Mouse (Mus musculus) embryonic fibroblast, embryonic 13.5 days (primary cell): ENCODE data around the gene Ano8. TPM values are rescaled to one million over a fixed set of nuclear protein-coding genes. Genes with fewer than 3 reads are reported as not detected.
A peak's percentile ranks its signal among the peaks of the same experiment; 100 is the strongest.

Experiments
- H3K27ac ChIP-seq: 2 replicates; pipeline ENCODE4 v1.5.1; 2012; ENCODE audit warnings: low read length, control low read depth, inconsistent platforms; ENCODE audit not compliant: insufficient read depth
- H3K4me1 ChIP-seq: 2 replicates; pipeline ENCODE4 v1.6.1; 2011; ENCODE audit warnings: low read length; ENCODE audit not compliant: control insufficient read depth, insufficient read depth
- H3K4me3 ChIP-seq: 2 replicates; pipeline ENCODE4 v1.5.1; 2011; ENCODE audit warnings: mild to moderate bottlenecking, control low read depth, low read length; ENCODE audit not compliant: insufficient read depth
- CTCF ChIP-seq: IDR thresholded peaks from 2 replicates; pipeline ENCODE4 v1.5.1; 2011; ENCODE audit warnings: mild to moderate bottlenecking, control low read depth, low read length, moderate library complexity, borderline replicate concordance; ENCODE audit not compliant: insufficient read depth
- POLR2A ChIP-seq: IDR thresholded peaks from 2 replicates; pipeline ENCODE4 v1.6.1; 2011; ENCODE audit warnings: low read depth, mild to moderate bottlenecking, control low read depth, low read length, moderate library complexity
- polyA plus RNA-seq: library from polyadenylated mRNA; stranded (reverse); fragments of >200 nt; gene quantifications from 2 replicates; pipeline ENCODE4 v1.2.4, GENCODE M21; 2011; ENCODE audit warnings: low read depth; ENCODE audit not compliant: missing spikeins, insufficient read length

Gene Ano8
- polyA plus RNA-seq, 1 experiment: 15.4 TPM

- H3K4me1 ChIP-seq: peaks cover 3% of the 10 kb centered on the region; the same call in 1 of the 2 replicates
- no peak for TF ChIP-seq POLR2A
- no peak for TF ChIP-seq CTCF
- H3K4me3 ChIP-seq: no peak overlapping the region
- H3K27ac ChIP-seq: no peak overlapping the region
These were observed 13.9 kb downstream of the Ano8 start for GRCm38 (mm10) chr8:71471861-71472260.

GRCm38 (mm10) chr8:71470913-71471255, 14.9 kb downstream of the Ano8 start:
- no peak for TF ChIP-seq CTCF
- TF ChIP-seq POLR2A: no peak
- no peak overlapping the region for H3K4me3 ChIP-seq
- peaks cover 3% of the 10 kb centered on the region; the same call in 1 of the 2 replicates for H3K4me1 ChIP-seq
- H3K27ac ChIP-seq: no peak overlapping the region

- TF ChIP-seq CTCF (no peak), POLR2A (no peak)
- Histone ChIP-seq H3K27ac (no peak overlapping the region), H3K4me3 (peak overlapping the region; percentile 89), H3K4me1 (peaks cover 3% of the 10 kb centered on the region; the same call in 1 of the 2 replicates)
These were observed 15.4 kb downstream of the Ano8 start for GRCm38 (mm10) chr8:71470146-71470912.

- no peak for TF ChIP-seq CTCF
- TF ChIP-seq POLR2A: peak; percentile 39; the same call in 1 of the 2 replicates
- no peak overlapping the region for H3K27ac ChIP-seq
These were observed 16.4 kb downstream of the Ano8 start for GRCm38 (mm10) chr8:71469411-71469810.

GRCm38 (mm10) chr8:71468916-71469315, 16.8 kb downstream of the Ano8 start, which contains the start of gene Dda1:
Dda1 (plus strand) TSS chr8:71469199.
- Histone ChIP-seq H3K4me1 (peaks cover 6% of the 10 kb centered on the region), H3K27ac (no peak within 1 kb of the TSS), H3K4me3 (peak within 1 kb of the TSS; percentile 89)
- TF ChIP-seq POLR2A: no peak; the same call in 1 of the 2 replicates

More at GRCm38 (mm10) chr8:71469411-71469810, 16.4 kb downstream of the Ano8 start:
- peak overlapping the region; percentile 89 for H3K4me3 ChIP-seq
- H3K4me1 ChIP-seq: peaks cover 3% of the 10 kb centered on the region; the same call in 1 of the 2 replicates

GRCm38 (mm10) chr8:71468001-71468400, 17.8 kb downstream of the Ano8 start:
- no peak for TF ChIP-seq CTCF
- TF ChIP-seq POLR2A: no peak
- Histone ChIP-seq H3K27ac (no peak overlapping the region), H3K4me3 (no peak overlapping the region), H3K4me1 (peaks cover 8% of the 10 kb centered on the region)

- no peak for TF ChIP-seq POLR2A
- no peak for TF ChIP-seq CTCF
- no peak overlapping the region for H3K27ac ChIP-seq
- peaks cover 11% of the 10 kb centered on the region for H3K4me1 ChIP-seq
- H3K4me3 ChIP-seq: no peak overlapping the region
These were observed 18.6 kb downstream of the Ano8 start for GRCm38 (mm10) chr8:71467201-71467600.

- Histone ChIP-seq H3K27ac (no peak overlapping the region), H3K4me3 (no peak overlapping the region), H3K4me1 (peaks cover 12% of the 10 kb centered on the region)
- no peak for TF ChIP-seq CTCF
- TF ChIP-seq POLR2A: no peak
These were observed 19.6 kb downstream of the Ano8 start for GRCm38 (mm10) chr8:71466198-71466597.

GRCm38 (mm10) chr8:71465733-71466132, 20.0 kb downstream of the Ano8 start:
- TF ChIP-seq POLR2A (no peak), CTCF (no peak)
- peaks cover 12% of the 10 kb centered on the region for H3K4me1 ChIP-seq
- no peak overlapping the region for H3K27ac ChIP-seq

More at GRCm38 (mm10) chr8:71465733-71466132, 20.0 kb downstream of the Ano8 start:
- H3K4me3 ChIP-seq: peak overlapping the region; percentile 80
